Mouse (Mus musculus): ENCODE data around the gene Safb2. TPM values are rescaled to one million over a fixed set of nuclear protein-coding genes. Genes with fewer than 3 reads are reported as not detected.

Gene Safb2
- total and polyA plus RNA-seq, 2 experiments from 2014 or later: 30.7 to 48.9 TPM

- Histone ChIP-seq H3K9ac (replicated peaks; ENCODE audit: low read length, poor library complexity, severe bottlenecking) (no peak overlapping the region), H3K9me3 (ENCODE audit: low read length) (no peaks in the 10 kb centered on the region), H3K36me3 (ENCODE audit: insufficient read depth, low read length) (peaks cover 33% of the 10 kb centered on the region), H3K4me1 (ENCODE audit: insufficient read depth, low read length) (peaks cover 15% of the 10 kb centered on the region), H3K4me2 (ENCODE audit: low read depth, low read length, poor library complexity, severe bottlenecking) (no peak overlapping the region), H3K4me3 (ENCODE audit: low read depth, low read length) (no peak overlapping the region), H3K27ac (ENCODE audit: low read depth, low read length) (no peak overlapping the region), H3K27me3 (ENCODE audit: insufficient read depth, low read length) (no peaks in the 10 kb centered on the region)
- 19% methylated on average over 14 of the region's 14 CpGs for WGBS
- ATAC-seq (ENCODE audit: low FRiP score): no peak
- TF ChIP-seq CTCF (IDR thresholded peaks at IDR 0.05): no peak
- no peak for DNase-seq (ENCODE audit: low spot score)
Observed at GRCm38 (mm10) chr17:56611861-56612564, 27.6 kb upstream of the Safb2 start.

DNA sequence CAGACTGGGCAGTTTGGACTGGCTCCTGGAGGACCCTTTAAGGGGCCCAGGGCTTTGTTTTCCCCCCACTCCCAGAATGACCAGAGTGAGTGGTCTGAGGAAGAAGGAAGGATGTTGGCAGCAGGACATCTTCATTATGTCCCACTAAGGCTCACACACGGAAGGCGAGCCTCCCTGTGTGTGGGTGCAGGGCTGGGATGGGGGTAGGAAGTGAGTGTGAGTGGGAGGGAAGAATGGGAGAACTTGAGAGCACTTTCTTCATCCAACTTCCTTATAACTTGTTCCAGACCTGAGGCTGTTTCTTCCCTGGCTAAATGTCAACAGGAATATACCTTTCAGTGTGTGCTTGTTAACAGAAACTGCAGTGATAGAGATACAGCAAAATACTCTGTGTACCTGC lies 26.9 kb upstream of the Safb2 start:
- no peak overlapping the region for H3K9ac ChIP-seq (replicated peaks; ENCODE audit: low read length, poor library complexity, severe bottlenecking)
- no peak for DNase-seq (ENCODE audit: low spot score)
- ATAC-seq (ENCODE audit: low FRiP score): no peak

GRCm38 (mm10) chr17:56609452-56610171 lies 25.2 kb upstream of the Safb2 start, which contains the start of gene 2410015M20Rik:
Gene 2410015M20Rik (minus strand): TSS chr17:56609771.
- WGBS: under 1% methylated on average over 44 of the region's 44 CpGs
- peak within 1 kb of the TSS; percentile 81 for H3K4me2 ChIP-seq (ENCODE audit: low read depth, low read length, poor library complexity, severe bottlenecking)
- H3K9ac ChIP-seq (replicated peaks; ENCODE audit: low read length, poor library complexity, severe bottlenecking): peak within 1 kb of the TSS; percentile 74
- H3K9me3 ChIP-seq (ENCODE audit: low read length): no peaks in the 10 kb centered on the region
- peak within 1 kb of the TSS; percentile 84 for H3K27ac ChIP-seq (ENCODE audit: low read depth, low read length)
- ATAC-seq (ENCODE audit: low FRiP score) (peak; percentile 83), DNase-seq (ENCODE audit: low spot score) (peak; percentile 100)
- peaks cover 14% of the 10 kb centered on the region for H3K4me1 ChIP-seq (ENCODE audit: insufficient read depth, low read length)
- peak; percentile 86 for TF ChIP-seq CTCF (IDR thresholded peaks at IDR 0.05)
- peaks cover 31% of the 10 kb centered on the region for H3K36me3 ChIP-seq (ENCODE audit: insufficient read depth, low read length)
- no peaks in the 10 kb centered on the region for H3K27me3 ChIP-seq (ENCODE audit: insufficient read depth, low read length)
- H3K4me3 ChIP-seq (ENCODE audit: low read depth, low read length): peak within 1 kb of the TSS; percentile 58

More for the DNA sequence above, 26.9 kb upstream of the Safb2 start:
- peaks cover 35% of the 10 kb centered on the region for H3K36me3 ChIP-seq (ENCODE audit: insufficient read depth, low read length)
- H3K27me3 ChIP-seq (ENCODE audit: insufficient read depth, low read length): no peaks in the 10 kb centered on the region
- WGBS: 64% methylated on average over 2 of the region's 2 CpGs
- H3K4me3 ChIP-seq (ENCODE audit: low read depth, low read length): no peak overlapping the region
- H3K4me2 ChIP-seq (ENCODE audit: low read depth, low read length, poor library complexity, severe bottlenecking): no peak overlapping the region
- no peak overlapping the region for H3K27ac ChIP-seq (ENCODE audit: low read depth, low read length)
- H3K9me3 ChIP-seq (ENCODE audit: low read length): no peaks in the 10 kb centered on the region
- peaks cover 15% of the 10 kb centered on the region for H3K4me1 ChIP-seq (ENCODE audit: insufficient read depth, low read length)
- TF ChIP-seq CTCF (IDR thresholded peaks at IDR 0.05): no peak

DNA sequence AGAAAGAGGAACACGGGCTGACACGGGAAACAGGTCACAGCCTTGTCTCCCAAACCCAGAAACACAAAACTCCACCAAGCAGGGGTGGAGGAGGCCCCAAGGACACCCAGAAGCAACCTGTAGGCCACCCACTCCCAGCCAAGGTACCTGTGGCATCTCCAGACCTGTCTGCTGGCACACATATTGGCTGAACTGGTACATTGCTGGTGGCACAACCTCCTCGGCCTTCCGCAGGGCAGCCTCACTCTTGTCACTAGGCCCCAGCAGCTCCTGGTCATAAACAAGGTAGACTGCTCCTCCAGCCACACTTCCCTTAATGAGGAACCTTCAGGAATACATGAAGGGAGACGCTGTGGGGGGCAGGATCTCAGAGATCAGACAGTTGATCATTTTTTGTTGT lies 24.3 kb upstream of the Safb2 start:
- H3K9ac ChIP-seq (replicated peaks; ENCODE audit: low read length, poor library complexity, severe bottlenecking): peak overlapping the region; percentile 74
- H3K27ac ChIP-seq (ENCODE audit: low read depth, low read length): peak overlapping the region; percentile 84
- ATAC-seq (ENCODE audit: low FRiP score) (no peak), DNase-seq (ENCODE audit: low spot score) (no peak)
- no peaks in the 10 kb centered on the region for H3K9me3 ChIP-seq (ENCODE audit: low read length)
- H3K4me2 ChIP-seq (ENCODE audit: low read depth, low read length, poor library complexity, severe bottlenecking): peak overlapping the region; percentile 81
- peaks cover 36% of the 10 kb centered on the region for H3K36me3 ChIP-seq (ENCODE audit: insufficient read depth, low read length)
- TF ChIP-seq CTCF (IDR thresholded peaks at IDR 0.05): no peak
- no peaks in the 10 kb centered on the region for H3K27me3 ChIP-seq (ENCODE audit: insufficient read depth, low read length)
- WGBS: 63% methylated on average over 5 of the region's 5 CpGs
- H3K4me1 ChIP-seq (ENCODE audit: insufficient read depth, low read length): peaks cover 10% of the 10 kb centered on the region
- peak overlapping the region; percentile 58 for H3K4me3 ChIP-seq (ENCODE audit: low read depth, low read length)

DNA sequence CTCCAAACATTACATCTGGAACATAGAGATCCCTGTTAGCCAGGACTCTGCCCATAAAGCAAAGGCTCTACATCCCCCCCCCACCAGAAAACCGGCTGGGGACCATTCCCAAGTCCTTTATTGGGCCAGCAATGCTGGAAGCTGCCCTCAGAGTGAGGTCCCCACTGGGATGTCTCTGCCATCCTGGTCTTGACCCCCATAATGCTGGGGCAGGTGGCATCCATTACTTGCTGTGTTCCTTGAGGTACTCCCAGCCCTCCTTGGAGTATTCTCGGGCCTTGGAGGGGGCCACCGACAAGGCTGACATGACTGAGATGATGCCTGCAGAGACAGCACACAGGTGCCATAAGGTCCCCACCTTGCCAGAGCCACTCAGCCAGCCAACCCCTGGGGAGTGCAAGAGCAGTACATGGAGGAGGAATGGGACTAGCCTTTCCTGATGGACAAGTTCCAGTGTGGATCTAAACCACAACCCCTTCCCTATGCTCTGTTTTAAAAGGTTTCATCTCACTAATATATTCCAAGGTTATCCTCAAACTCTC lies 23.2 kb upstream of the Safb2 start:
- H3K27ac ChIP-seq (ENCODE audit: low read depth, low read length): 0 out of 2 replicates have a peak overlapping the region, but pooled peaks have one; percentile 38
- H3K27me3 ChIP-seq (ENCODE audit: insufficient read depth, low read length): no peaks in the 10 kb centered on the region
- H3K4me2 ChIP-seq (ENCODE audit: low read depth, low read length, poor library complexity, severe bottlenecking): no peak overlapping the region
- DNase-seq (ENCODE audit: low spot score) (no peak), ATAC-seq (ENCODE audit: low FRiP score) (no peak)
- no peak overlapping the region for H3K9ac ChIP-seq (replicated peaks; ENCODE audit: low read length, poor library complexity, severe bottlenecking)
- no peaks in the 10 kb centered on the region for H3K9me3 ChIP-seq (ENCODE audit: low read length)
- H3K4me3 ChIP-seq (ENCODE audit: low read depth, low read length): no peak overlapping the region
- 78% methylated on average over 3 of the region's 3 CpGs for WGBS
- peaks cover 47% of the 10 kb centered on the region for H3K36me3 ChIP-seq (ENCODE audit: insufficient read depth, low read length)
- no peak for TF ChIP-seq CTCF (IDR thresholded peaks at IDR 0.05)
- peaks cover 10% of the 10 kb centered on the region for H3K4me1 ChIP-seq (ENCODE audit: insufficient read depth, low read length)

- 85% methylated on average over 9 of the region's 9 CpGs for WGBS
- ATAC-seq (ENCODE audit: low FRiP score) (no peak), DNase-seq (ENCODE audit: low spot score) (no peak)
- H3K9ac ChIP-seq (replicated peaks; ENCODE audit: low read length, poor library complexity, severe bottlenecking): no peak overlapping the region
- H3K4me1 ChIP-seq (ENCODE audit: insufficient read depth, low read length): peaks cover 7% of the 10 kb centered on the region
- H3K27me3 ChIP-seq (ENCODE audit: insufficient read depth, low read length): no peaks in the 10 kb centered on the region
- no peak for TF ChIP-seq CTCF (IDR thresholded peaks at IDR 0.05)
- H3K4me3 ChIP-seq (ENCODE audit: low read depth, low read length): no peak overlapping the region
- H3K4me2 ChIP-seq (ENCODE audit: low read depth, low read length, poor library complexity, severe bottlenecking): no peak overlapping the region
- H3K36me3 ChIP-seq (ENCODE audit: insufficient read depth, low read length): peaks cover 65% of the 10 kb centered on the region
- no peaks in the 10 kb centered on the region for H3K9me3 ChIP-seq (ENCODE audit: low read length)
- H3K27ac ChIP-seq (ENCODE audit: low read depth, low read length): no peak overlapping the region
Observed at GRCm38 (mm10) chr17:56605431-56605830, 21.0 kb upstream of the Safb2 start.

Measured in midbrain, postnatal 0 days (tissue).